Mouse (Mus musculus) liver, postnatal 0 days (tissue): Measurements from ENCODE around the gene Scube2.

Source experiments
- CTCF ChIP-seq: sonication (generic); IDR thresholded peaks from 2 replicates; pipeline ENCODE4 v1.5.1; 2016; ENCODE audit warnings: antibody characterized with exemption, low read depth
- EP300 ChIP-seq: IDR thresholded peaks from 2 replicates; pipeline ENCODE4 v1.6.1; 2016; ENCODE audit warnings: antibody characterized with exemption, low read depth, mild to moderate bottlenecking

DNA sequence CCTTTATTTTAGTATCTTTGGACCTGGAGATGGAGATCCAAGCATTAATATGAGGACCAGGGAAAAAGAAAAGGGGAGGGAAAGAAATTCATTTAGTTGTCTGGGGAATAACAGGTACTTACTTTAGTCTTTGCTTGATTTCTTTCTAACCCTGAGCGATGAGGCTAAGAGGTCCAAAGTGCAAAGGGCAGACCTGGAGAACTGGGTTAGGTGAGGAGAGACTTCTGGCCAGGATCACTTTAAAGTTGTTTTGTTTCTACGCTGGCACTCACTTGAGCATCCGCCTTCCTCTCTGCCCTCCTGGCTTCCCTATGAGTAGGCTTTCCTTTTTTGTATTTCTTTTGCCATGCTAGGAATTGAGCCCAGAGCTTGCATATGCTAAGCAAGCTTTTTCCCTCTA, 109.2 kb downstream of the Scube2 start:
- TF ChIP-seq CTCF (no peak), EP300 (no peak)
